Mouse (Mus musculus) gastrocnemius, adult 2 months (tissue): ENCODE data around the gene Fam193b. TPM values are rescaled to one million over a fixed set of nuclear protein-coding genes. Genes with fewer than 3 reads are reported as not detected.
A peak's percentile ranks its signal among the peaks of the same experiment; 100 is the strongest.

Experiments used
- DNase-seq: peaks from one replicate; pipeline ENCODE4 v3.0.0; 2022
- H3K27ac ChIP-seq: fragments of 200-600 bp; 2 replicates; pipeline ENCODE4 v1.8.1; 2022; ENCODE audit warnings: mild to moderate bottlenecking
- H3K4me3 ChIP-seq: fragments of 200-600 bp; 2 replicates; pipeline ENCODE4 v1.8.1; 2022; ENCODE audit warnings: mild to moderate bottlenecking, moderate library complexity
- CTCF ChIP-seq: fragments of 200-600 bp; IDR thresholded peaks from 2 replicates; pipeline ENCODE4 v1.8.1; 2022; ENCODE audit warnings: antibody characterized with exemption, mild to moderate bottlenecking, moderate library complexity
- intact Hi-C: fragments of 180-260 bp; cut with DNase I; formaldehyde crosslinking; loops from one replicate; pipeline ENCODE4 v1.15.1; 2025
- total RNA-seq, 2 experiments: library from RNA; stranded (reverse); gene quantifications; 2 replicates each; pipeline ENCODE4 v1.2.3; 2021

Gene Fam193b
- total RNA-seq, 2 experiments from 2014 or later, result 14.4 to 16.6 TPM

GRCm38 (mm10) chr13:55535796-55536193, 35.1 kb downstream of the Fam193b start:
- no peak for TF ChIP-seq CTCF
- peak overlapping the region; percentile 95 for H3K4me3 ChIP-seq
- DNase-seq, result no peak
- intact Hi-C loops, result loop anchor here (5.0 kb wide), 1 partner anchor 37 kb away; the partner anchor contains the start of genes Fam193b and Tmed9
- H3K27ac ChIP-seq, result peak overlapping the region; percentile 87

GRCm38 (mm10) chr13:55535191-55535590, 35.7 kb downstream of the Fam193b start:
- TF ChIP-seq CTCF, result no peak
- intact Hi-C loops, result loop anchor here (5.0 kb wide), 1 partner anchor 37 kb away; the partner anchor contains the start of genes Fam193b and Tmed9
- H3K4me3 ChIP-seq, result peak overlapping the region; percentile 95

GRCm38 (mm10) chr13:55529198-55529915, 41.6 kb downstream of the Fam193b start, which contains the start of gene Dok3:
Gene Dok3, minus strand, starts transcription at chr13:55529296.
- intact Hi-C loops, result no loop called here
- Histone ChIP-seq H3K4me3 (peak within 1 kb of the TSS; percentile 54), H3K27ac (peak within 1 kb of the TSS; percentile 57)

More at GRCm38 (mm10) chr13:55535191-55535590, 35.7 kb downstream of the Fam193b start:
- DNase-seq, result no peak
- no peak overlapping the region for H3K27ac ChIP-seq

GRCm38 (mm10) chr13:55527834-55528772, 42.8 kb downstream of the Fam193b start:
- peak overlapping the region; percentile 57 for H3K27ac ChIP-seq
- peak overlapping the region; percentile 54 for H3K4me3 ChIP-seq
- intact Hi-C loops, result no loop called here
- DNase-seq, result no peak
- TF ChIP-seq CTCF, result no peak

More at GRCm38 (mm10) chr13:55529198-55529915, 41.6 kb downstream of the Fam193b start, which contains the start of gene Dok3:
- no peak for TF ChIP-seq CTCF
- no peak for DNase-seq

- intact Hi-C loops, result no loop called here
Measured at GRCm38 (mm10) chr13:55527212-55527611, 43.7 kb downstream of the Fam193b start.

GRCm38 (mm10) chr13:55525733-55526553, 45.0 kb downstream of the Fam193b start:
- Histone ChIP-seq H3K27ac (no peak overlapping the region), H3K4me3 (no peak overlapping the region)
- intact Hi-C loops, result no loop called here
- DNase-seq, result no peak
- no peak for TF ChIP-seq CTCF

More at GRCm38 (mm10) chr13:55527212-55527611, 43.7 kb downstream of the Fam193b start:
- H3K27ac ChIP-seq, result peak overlapping the region; percentile 57; the same call in 1 of the 2 replicates
- DNase-seq, result no peak
- no peak overlapping the region for H3K4me3 ChIP-seq
- TF ChIP-seq CTCF, result no peak

- DNase-seq, result no peak
- no peak overlapping the region for H3K4me3 ChIP-seq
- no peak for TF ChIP-seq CTCF
- intact Hi-C loops, result no loop called here
- peak overlapping the region; percentile 74 for H3K27ac ChIP-seq
Measured at GRCm38 (mm10) chr13:55523951-55524600, 46.8 kb downstream of the Fam193b start.

- intact Hi-C loops, result no loop called here
- no peak for TF ChIP-seq CTCF
- DNase-seq, result no peak
- peak overlapping the region; percentile 15 for H3K4me3 ChIP-seq
- peak overlapping the region; percentile 74 for H3K27ac ChIP-seq
Measured at GRCm38 (mm10) chr13:55523278-55523677, 47.6 kb downstream of the Fam193b start.

GRCm38 (mm10) chr13:55522730-55523129, 48.2 kb downstream of the Fam193b start:
- DNase-seq, result no peak
- H3K27ac ChIP-seq, result peak overlapping the region; percentile 74
- no peak for TF ChIP-seq CTCF
- intact Hi-C loops, result no loop called here
- no peak overlapping the region for H3K4me3 ChIP-seq

- TF ChIP-seq CTCF, result no peak
- no peak overlapping the region for H3K27ac ChIP-seq
- intact Hi-C loops, result no loop called here
Measured at GRCm38 (mm10) chr13:55519606-55520005, 51.3 kb downstream of the Fam193b start.

GRCm38 (mm10) chr13:55516955-55517354, 54.0 kb downstream of the Fam193b start:
- Histone ChIP-seq H3K27ac (no peak overlapping the region), H3K4me3 (no peak overlapping the region)
- intact Hi-C loops, result loop anchor here (1.0 kb wide), 1 partner anchor 112 kb away; no protein-coding TSS in a partner anchor
- no peak; the same call in 1 of the 2 replicates for TF ChIP-seq CTCF
- peak; percentile 91 for DNase-seq

More at GRCm38 (mm10) chr13:55519606-55520005, 51.3 kb downstream of the Fam193b start:
- DNase-seq, result no peak
- H3K4me3 ChIP-seq, result no peak overlapping the region
